Mouse (Mus musculus) spleen, postnatal 4 days (tissue): ENCODE data around the gene Olfr1308.

Experiments used
- DNase-seq, 2 experiments: peaks; one replicate each; pipeline ENCODE4 v3.0.0; 2022; ENCODE audit warnings: low spot score in 2 of 2

The Olfr1308 gene

DNA sequence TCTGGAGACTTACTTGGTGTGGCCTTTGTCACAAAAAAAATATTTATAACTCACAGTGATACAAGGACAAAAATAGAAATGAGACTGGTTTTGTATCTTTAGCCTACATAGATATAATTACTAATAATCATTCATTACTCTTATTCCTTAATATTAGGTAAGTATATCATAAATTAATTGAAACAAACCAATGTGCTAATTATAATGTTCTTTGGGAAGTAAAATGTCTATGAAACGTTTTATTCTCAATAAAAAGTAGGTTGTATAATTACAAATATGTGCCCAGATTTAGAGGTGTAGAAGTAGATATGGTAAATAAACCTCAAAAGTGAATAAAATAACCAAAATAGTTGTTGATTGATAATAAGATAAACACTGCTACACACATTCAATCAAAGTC lies at the start of gene Olfr1308:
Olfr1308 (minus strand) TSS at position 101 of the 400 bp plus-strand sequence.
- DNase-seq, result no peak

DNA sequence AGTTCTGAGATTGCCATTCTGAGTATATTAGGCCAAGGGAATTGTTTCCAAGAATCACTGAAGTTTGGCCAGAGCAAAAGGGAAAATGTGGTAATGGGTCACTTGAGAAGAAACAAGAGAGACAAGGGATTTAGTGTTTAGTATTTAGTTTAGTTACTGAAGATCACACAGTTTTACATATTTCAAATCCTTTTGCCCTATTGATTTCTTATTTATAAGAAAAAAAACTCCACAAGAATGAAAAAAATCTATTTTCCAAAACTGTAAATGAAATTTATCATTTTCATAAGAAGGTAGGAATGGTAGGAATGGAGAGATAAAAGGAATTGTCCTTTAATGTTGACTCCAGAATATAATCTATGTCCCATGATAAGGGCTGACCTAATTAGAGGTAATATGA lies 47.9 kb upstream of the Olfr1308 start, which contains the start of gene Olfr1310:
Olfr1310 (minus strand) TSS at position 101 of the 400 bp plus-strand sequence.
- DNase-seq, result no peak

DNA sequence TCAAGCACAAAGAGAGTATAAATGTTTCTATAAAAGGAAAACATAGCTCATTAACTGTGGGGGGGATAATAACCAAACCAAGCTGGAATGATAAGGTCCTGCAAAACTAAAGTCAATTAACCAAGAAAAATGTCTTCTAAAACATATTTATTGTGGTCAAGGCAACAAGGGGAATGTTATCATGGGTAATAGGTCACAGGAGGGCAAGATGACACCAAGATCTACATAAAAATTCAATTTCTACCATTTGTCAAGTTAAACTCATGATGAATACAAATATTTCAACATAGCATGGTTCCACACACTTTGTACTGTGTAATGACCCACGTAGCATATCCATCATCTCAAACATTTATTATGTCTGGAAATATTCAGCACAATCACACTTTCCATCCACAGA lies 25.4 kb upstream of the Olfr1308 start, which contains the start of gene Olfr1309:
Olfr1309 (minus strand) TSS at position 101 of the 400 bp plus-strand sequence.
- DNase-seq, result no peak

DNA sequence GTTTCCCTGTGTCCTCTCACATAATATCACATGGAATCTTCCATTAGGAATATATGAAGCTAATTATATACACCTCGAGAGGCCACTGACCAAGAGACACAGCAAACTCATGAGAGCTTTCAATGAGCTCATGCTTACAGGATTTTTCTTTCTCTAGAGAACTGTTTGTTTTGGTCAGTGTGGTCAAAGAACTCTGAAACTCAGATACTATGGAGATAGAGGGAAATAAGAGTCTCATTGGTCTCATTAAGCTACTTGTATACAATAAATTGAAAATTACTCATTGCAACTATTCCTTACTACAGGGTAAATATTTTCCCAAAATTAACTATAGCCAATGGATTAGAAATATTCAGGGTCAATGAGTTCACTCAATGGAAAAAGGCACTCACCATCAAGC lies 15.4 kb downstream of the Olfr1308 start, which contains the start of gene Olfr1307:
Olfr1307 (minus strand) TSS at position 101 of the 400 bp plus-strand sequence.
- no peak for DNase-seq

DNA sequence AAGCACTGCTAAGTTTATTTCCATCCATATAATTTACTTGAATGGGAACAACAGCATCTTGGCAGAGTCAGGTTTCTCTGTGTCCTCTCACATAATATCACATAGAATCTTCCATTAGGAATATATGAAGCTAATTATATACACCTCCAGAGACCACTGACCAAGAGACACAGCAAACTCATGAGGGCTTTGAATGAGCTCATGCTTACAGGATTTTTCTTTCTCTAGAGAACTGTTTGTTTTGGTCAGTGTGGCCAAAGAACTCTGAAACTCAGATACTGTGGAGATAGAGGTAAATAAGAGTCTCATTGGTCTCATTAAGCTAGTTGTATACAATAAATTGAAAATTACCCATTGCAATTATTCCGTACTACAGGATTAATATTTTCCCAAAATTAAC lies 48.6 kb downstream of the Olfr1308 start, which contains the start of gene Olfr1306:
Olfr1306 (minus strand) TSS at position 101 of the 400 bp plus-strand sequence.
- DNase-seq, result no peak
